Mouse (Mus musculus): Measurements from ENCODE around the gene Cdr2l. TPM values are rescaled to one million over a fixed set of nuclear protein-coding genes. Genes with fewer than 3 reads are reported as not detected.

Gene Cdr2l
- 17.7 and 19.8 TPM in 2 replicates for polyA plus RNA-seq (2014; fragmentation: Nextera tagmentation; extraction: Ambion mirVana)

DNA sequence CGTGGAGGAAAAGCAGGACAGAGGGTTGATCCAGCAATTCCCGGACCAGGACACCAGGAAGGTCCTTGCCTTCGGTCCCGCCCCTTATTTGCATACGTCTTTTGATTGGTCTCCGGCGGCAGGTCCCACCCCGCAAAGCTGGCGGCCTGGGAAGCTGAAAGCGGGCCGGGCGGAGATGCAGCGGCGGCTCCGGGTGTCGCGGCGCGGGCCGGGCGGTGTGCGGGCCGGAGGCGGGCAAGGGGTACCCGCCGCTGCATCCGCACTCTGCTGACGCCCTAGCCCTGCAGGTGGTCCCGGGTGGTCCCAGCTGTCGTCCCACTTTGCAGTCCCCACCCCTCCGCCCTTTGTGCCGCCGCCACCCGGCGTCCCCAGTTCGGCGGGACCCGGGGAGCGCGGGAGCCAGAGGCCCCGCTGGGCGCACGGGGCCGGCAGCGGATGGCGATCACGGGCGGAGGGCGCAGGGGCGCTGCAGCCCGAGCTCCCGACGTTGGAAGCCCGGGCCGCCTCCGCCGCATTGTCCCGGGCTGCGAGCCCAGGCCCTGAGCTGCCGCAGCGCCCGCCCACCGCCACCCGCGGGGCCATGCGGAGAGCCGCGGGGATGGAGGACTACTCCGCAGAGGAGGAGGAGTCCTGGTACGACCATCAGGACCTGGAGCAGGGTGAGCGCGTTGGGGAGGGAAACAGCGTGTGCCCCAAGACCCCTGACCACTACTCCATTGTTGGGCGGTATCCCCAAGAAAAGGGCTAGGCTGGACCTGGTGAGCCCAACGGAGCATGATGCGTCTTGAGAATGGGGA lies at the start of gene Cdr2l:
Gene Cdr2l, plus strand, starts transcription at position 174 of the 797 bp plus-strand sequence.
- Histone ChIP-seq H3K9me3 (ENCODE audit: low read depth, low read length) (no peaks in the 10 kb centered on the region), H3K4me3 (ENCODE audit: low read depth, low read length) (peak within 1 kb of the TSS; percentile 74), H3K4me2 (peak within 1 kb of the TSS; percentile 85), H3K9ac (peak within 1 kb of the TSS; percentile 83), H3K27ac (ENCODE audit: low read depth) (peak within 1 kb of the TSS; percentile 87), H3K36me3 (ENCODE audit: insufficient read depth) (no peaks in the 10 kb centered on the region), H3K27me3 (ENCODE audit: insufficient read depth, low read length) (no peaks in the 10 kb centered on the region), H3K4me1 (ENCODE audit: insufficient read depth) (peaks cover 15% of the 10 kb centered on the region)
- ATAC-seq (ENCODE audit: insufficient read depth) (peak; percentile 92), DNase-seq (peak; percentile 97)
- no peak for TF ChIP-seq CTCF (IDR thresholded peaks at IDR 0.05; ENCODE audit: low read depth)
- WGBS = under 1% methylated on average over 72 of the region's 76 CpGs

DNA sequence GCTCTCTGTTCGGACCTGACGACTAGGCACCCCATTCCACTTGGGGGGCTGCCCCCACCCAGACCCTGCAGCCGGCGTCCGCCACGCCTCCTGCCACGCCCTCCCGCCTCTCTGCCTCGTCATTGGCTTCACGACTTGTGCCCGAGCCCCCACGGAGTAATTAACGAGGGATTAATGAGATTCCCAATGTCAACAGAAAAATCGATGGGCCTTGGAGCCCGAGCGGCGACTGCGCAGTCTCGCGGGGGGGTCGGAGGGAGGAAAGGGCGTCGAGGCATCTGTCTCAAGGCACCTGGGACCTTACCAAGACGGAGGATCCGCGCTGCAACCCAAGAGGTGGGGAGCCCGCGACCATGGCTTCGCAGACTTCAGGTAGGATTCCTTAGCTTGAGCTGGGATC lies 47.2 kb upstream of the Cdr2l start, which contains the start of gene Otop3:
Gene Otop3, plus strand, starts transcription at position 201 of the 400 bp plus-strand sequence.
- Histone ChIP-seq H3K27ac (ENCODE audit: low read depth) (no peak within 1 kb of the TSS), H3K4me3 (ENCODE audit: low read depth, low read length) (no peak within 1 kb of the TSS), H3K9ac (no peak within 1 kb of the TSS), H3K36me3 (ENCODE audit: insufficient read depth) (no peaks in the 10 kb centered on the region), H3K4me2 (peak within 1 kb of the TSS; percentile 18; the same call in 1 of the 2 replicates), H3K9me3 (ENCODE audit: low read depth, low read length) (no peaks in the 10 kb centered on the region), H3K4me1 (ENCODE audit: insufficient read depth) (no peaks in the 10 kb centered on the region), H3K27me3 (ENCODE audit: insufficient read depth, low read length) (peaks cover 61% of the 10 kb centered on the region)
- TF ChIP-seq CTCF (IDR thresholded peaks at IDR 0.05; ENCODE audit: low read depth) = no peak
- 4% methylated on average over 29 of the region's 29 CpGs for WGBS
- no peak for ATAC-seq (ENCODE audit: insufficient read depth)
- DNase-seq = no peak

DNA sequence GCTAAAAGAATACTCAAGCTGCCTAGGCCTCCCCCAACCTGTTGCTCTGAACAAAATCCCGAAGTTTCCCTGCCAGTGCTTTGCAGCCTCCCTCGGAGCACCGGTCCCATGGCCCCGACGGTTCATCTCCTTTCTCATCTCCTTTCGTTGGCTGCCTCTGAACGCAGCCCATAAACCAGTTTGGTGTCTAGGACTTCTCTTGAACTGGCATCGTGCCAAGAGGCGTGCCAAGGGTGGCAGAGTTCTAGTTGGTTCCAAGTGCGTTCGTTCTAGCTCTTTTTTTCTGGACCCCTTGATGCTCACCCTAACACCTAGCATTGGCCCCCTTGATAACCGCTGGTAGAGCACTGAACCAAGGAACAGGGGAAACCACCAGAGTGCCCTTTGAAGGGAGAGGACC lies 46.5 kb upstream of the Cdr2l start:
- 57% methylated on average over 12 of the region's 12 CpGs for WGBS

DNA sequence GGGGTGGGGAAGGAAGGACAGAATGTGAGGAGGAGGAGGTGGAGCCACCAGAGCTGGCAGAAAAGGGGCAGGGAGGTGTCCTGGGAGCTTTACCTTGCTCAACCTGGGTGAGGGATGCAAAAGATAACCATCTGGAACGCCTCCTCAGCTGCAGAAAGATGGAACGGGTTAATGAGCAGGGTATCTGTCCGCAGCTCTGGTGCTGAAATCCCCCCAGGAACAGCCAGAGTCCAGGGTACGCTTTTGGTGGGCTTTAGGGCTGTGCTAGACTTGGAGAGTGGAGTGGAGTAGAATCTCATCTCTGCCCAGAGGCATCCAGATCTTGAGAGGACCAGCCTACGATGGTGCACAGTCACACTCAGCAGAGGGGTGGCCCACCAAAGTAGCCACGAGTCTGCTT lies 45.6 kb upstream of the Cdr2l start:
- Histone ChIP-seq H3K4me3 (ENCODE audit: low read depth, low read length) (no peak overlapping the region), H3K9ac (no peak overlapping the region), H3K9me3 (ENCODE audit: low read depth, low read length) (no peaks in the 10 kb centered on the region), H3K27me3 (ENCODE audit: insufficient read depth, low read length) (peaks cover 59% of the 10 kb centered on the region), H3K4me1 (ENCODE audit: insufficient read depth) (no peaks in the 10 kb centered on the region), H3K4me2 (no peak overlapping the region), H3K36me3 (ENCODE audit: insufficient read depth) (no peaks in the 10 kb centered on the region), H3K27ac (ENCODE audit: low read depth) (no peak overlapping the region)
- no peak for TF ChIP-seq CTCF (IDR thresholded peaks at IDR 0.05; ENCODE audit: low read depth)
- ATAC-seq (ENCODE audit: insufficient read depth) = no peak
- WGBS = 12% methylated on average over 6 of the region's 6 CpGs
- peak; percentile 49 for DNase-seq

More for the DNA sequence above, 46.5 kb upstream of the Cdr2l start:
- Histone ChIP-seq H3K4me1 (ENCODE audit: insufficient read depth) (no peaks in the 10 kb centered on the region), H3K27me3 (ENCODE audit: insufficient read depth, low read length) (peaks cover 59% of the 10 kb centered on the region), H3K36me3 (ENCODE audit: insufficient read depth) (no peaks in the 10 kb centered on the region), H3K27ac (ENCODE audit: low read depth) (no peak overlapping the region), H3K9ac (no peak overlapping the region), H3K4me2 (no peak overlapping the region), H3K9me3 (ENCODE audit: low read depth, low read length) (no peaks in the 10 kb centered on the region), H3K4me3 (ENCODE audit: low read depth, low read length) (no peak overlapping the region)
- DNase-seq = no peak
- no peak for ATAC-seq (ENCODE audit: insufficient read depth)
- no peak for TF ChIP-seq CTCF (IDR thresholded peaks at IDR 0.05; ENCODE audit: low read depth)

DNA sequence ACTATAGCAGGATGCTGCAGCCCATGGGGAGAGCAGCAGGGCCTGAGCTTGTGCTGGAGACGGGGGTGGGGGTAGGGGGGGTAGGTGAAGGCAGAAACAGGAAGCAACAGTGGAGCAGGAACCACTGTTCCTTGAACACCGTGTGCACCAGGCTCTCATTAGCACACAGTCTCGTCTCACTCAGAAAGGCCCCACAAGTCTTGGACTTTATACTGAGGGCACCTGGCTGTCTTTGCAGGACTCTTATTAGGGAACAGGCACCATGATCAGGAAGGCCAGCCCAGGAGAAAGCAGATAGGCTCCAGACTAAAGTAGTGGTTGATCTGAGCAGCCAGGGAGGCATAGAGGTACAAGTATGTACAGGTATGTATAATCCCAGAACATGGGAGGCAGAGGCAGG lies 44.4 kb upstream of the Cdr2l start:
- Histone ChIP-seq H3K4me2 (no peak overlapping the region), H3K27ac (ENCODE audit: low read depth) (no peak overlapping the region), H3K9ac (no peak overlapping the region), H3K4me1 (ENCODE audit: insufficient read depth) (no peaks in the 10 kb centered on the region), H3K9me3 (ENCODE audit: low read depth, low read length) (no peaks in the 10 kb centered on the region), H3K36me3 (ENCODE audit: insufficient read depth) (no peaks in the 10 kb centered on the region), H3K27me3 (ENCODE audit: insufficient read depth, low read length) (peaks cover 53% of the 10 kb centered on the region), H3K4me3 (ENCODE audit: low read depth, low read length) (no peak overlapping the region)
- no peak for TF ChIP-seq CTCF (IDR thresholded peaks at IDR 0.05; ENCODE audit: low read depth)
- DNase-seq (no peak), ATAC-seq (ENCODE audit: insufficient read depth) (no peak)
- WGBS = 33% methylated on average over 3 of the region's 3 CpGs

DNA sequence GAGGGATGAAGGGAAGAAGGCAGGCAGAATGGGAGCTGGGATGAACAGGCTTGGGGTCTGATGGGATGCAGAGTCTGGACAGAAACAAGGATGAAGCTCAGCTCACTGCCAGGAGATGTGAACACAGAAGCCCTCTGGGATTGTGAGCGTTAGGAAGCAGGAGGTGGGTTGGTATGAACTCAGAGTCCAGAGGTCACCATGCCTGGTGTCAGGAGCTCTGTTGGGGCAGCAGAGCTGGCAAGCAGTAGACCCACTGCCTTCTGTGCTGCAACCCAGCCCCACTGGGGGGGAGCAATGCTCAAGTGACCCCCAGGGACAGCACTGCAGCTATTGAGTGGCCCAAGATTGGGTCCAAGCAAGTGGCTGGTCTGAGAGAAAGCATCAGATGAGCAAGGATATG lies 43.9 kb upstream of the Cdr2l start:
- Histone ChIP-seq H3K9me3 (ENCODE audit: low read depth, low read length) (no peaks in the 10 kb centered on the region), H3K36me3 (ENCODE audit: insufficient read depth) (no peaks in the 10 kb centered on the region), H3K4me2 (no peak overlapping the region), H3K4me1 (ENCODE audit: insufficient read depth) (no peaks in the 10 kb centered on the region), H3K4me3 (ENCODE audit: low read depth, low read length) (no peak overlapping the region), H3K9ac (no peak overlapping the region), H3K27me3 (ENCODE audit: insufficient read depth, low read length) (peaks cover 48% of the 10 kb centered on the region), H3K27ac (ENCODE audit: low read depth) (no peak overlapping the region)
- ATAC-seq (ENCODE audit: insufficient read depth) (no peak), DNase-seq (no peak)
- TF ChIP-seq CTCF (IDR thresholded peaks at IDR 0.05; ENCODE audit: low read depth) = no peak
- WGBS = 28% methylated on average over 1 of the region's 1 CpGs

DNA sequence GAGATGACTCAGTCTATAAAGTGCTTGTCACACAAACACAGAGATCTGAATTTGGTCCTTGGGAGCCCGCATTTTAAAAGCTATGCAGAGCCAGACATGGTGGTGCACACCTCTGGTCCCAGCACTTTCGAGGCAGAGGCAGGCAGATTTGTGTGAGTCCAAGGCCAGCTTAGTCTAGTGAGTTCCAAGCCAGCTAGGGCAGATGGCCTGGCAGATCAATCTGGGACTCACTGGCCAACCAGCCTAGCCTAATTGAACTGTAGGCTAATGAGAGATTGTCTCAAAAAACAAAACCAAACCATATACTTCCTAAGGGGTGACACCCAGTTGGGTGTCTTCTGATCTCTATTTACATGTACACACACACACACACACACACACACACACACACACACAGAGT lies 40.5 kb upstream of the Cdr2l start:
- no peak overlapping the region for H3K4me3 ChIP-seq (ENCODE audit: low read depth, low read length)
- H3K4me1 ChIP-seq (ENCODE audit: insufficient read depth) = no peaks in the 10 kb centered on the region
- no peak overlapping the region for H3K27ac ChIP-seq (ENCODE audit: low read depth)
- ATAC-seq (ENCODE audit: insufficient read depth) (no peak), DNase-seq (no peak)
- H3K9me3 ChIP-seq (ENCODE audit: low read depth, low read length) = no peaks in the 10 kb centered on the region
- no peak for TF ChIP-seq CTCF (IDR thresholded peaks at IDR 0.05; ENCODE audit: low read depth)
- WGBS = 58% methylated on average over 2 of the region's 2 CpGs
- H3K36me3 ChIP-seq (ENCODE audit: insufficient read depth) = no peaks in the 10 kb centered on the region
- H3K27me3 ChIP-seq (ENCODE audit: insufficient read depth, low read length) = peaks cover 33% of the 10 kb centered on the region
- H3K4me2 ChIP-seq = no peak overlapping the region
- no peak overlapping the region for H3K9ac ChIP-seq

Measured in lung, embryonic 14.5 days (tissue).